Mouse (Mus musculus): Measurements from ENCODE around the gene Abcb9.

Gene Abcb9

DNA sequence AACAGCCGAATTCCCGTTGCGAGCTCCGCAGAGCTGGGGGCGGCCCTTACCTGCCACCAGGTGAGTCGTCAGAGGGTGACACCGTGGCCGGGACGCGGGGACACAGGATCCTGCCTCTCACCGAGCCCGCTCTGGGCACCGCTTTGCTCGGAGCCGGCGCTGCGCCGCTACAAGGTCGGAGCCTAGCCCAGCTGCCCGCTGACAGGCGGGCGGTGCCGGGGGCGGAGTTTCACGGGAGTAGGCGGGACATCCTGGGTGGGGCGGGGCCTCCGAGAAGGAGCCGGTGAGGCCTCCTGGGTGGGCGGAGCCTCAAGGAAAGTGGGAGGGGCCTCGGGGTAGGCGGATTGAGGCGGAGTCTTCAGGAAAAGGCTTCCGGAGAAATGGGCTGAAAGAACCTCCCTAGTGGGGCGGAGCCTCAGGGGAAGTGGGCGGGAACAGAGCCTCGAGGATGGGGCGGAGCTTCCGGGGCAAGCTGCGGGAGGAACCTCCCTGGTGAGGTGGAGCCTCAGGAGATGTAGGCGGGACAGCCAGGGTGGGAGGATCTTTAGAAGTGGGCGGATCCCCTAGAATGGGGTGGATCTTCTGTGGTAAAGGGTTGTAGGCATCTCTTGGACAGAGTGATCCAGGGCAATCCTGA lies at the start of gene Abcb9:
Abcb9 (minus strand) TSS at position 203 of the 637 bp plus-strand sequence.
- DNase-seq: peak; percentile 94 to 95

- peak in 1 of 2 experiments; percentile 57 for DNase-seq
Measured at GRCm38 (mm10) chr5:124138066-124138465, 42.5 kb upstream of the Abcb9 start.

- no peak for DNase-seq
Measured at GRCm38 (mm10) chr5:124134261-124134660, 38.7 kb upstream of the Abcb9 start.

DNA sequence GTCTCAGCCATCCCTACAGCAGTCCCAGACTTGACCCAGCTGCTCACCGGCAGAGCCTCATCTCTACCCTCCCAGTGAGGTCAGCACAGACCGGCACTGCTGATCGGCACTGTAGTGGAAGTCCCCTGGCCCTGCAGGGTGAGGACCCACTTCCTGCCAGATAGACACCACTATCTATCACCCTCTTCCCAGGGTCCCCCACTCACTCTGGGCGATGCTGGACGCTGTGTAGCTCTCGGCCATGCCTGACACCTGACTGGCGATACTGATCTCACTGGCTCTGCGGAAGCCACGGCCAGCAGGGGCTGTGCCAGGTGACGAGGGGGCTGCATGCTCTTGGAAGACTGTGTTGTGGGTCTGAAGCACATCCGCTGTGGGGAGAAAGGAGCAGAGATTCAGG lies 29.5 kb upstream of the Abcb9 start:
- DNase-seq: no peak

GRCm38 (mm10) chr5:124122357-124122756 lies 26.8 kb upstream of the Abcb9 start:
- no peak for DNase-seq

GRCm38 (mm10) chr5:124119204-124119603 lies 23.6 kb upstream of the Abcb9 start:
- DNase-seq: no peak

GRCm38 (mm10) chr5:124115990-124116845 lies 20.6 kb upstream of the Abcb9 start, which contains the start of gene Arl6ip4:
TSS of gene Arl6ip4 (plus strand) at chr5:124116089.
- peak; percentile 85 to 91 for DNase-seq

DNA sequence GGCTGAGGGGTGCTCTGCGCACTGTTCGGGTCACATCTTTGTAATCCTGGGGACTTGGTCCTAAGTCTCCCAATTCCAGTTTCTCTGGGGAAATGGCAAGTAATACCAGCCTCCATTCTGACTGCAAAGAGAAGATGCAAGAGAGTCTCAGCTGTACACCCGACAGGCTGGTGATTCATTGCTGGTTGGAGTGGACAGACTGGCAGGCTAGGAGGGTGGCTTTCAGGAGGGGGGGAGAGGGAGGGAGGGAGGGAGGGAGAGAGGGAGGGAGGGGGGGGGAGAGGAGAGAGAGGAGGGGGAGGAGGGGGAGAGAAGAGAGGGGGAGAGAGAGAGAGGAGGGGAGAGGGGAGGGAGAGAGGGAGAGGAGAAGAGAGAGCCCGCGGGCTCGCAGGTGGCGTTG lies 19.9 kb upstream of the Abcb9 start:
- DNase-seq: no peak

- DNase-seq: no peak
Measured at GRCm38 (mm10) chr5:124114276-124115025, 18.9 kb upstream of the Abcb9 start.

- peak; percentile 77 to 79 for DNase-seq
Measured at GRCm38 (mm10) chr5:124113030-124113429, 17.4 kb upstream of the Abcb9 start.

- DNase-seq: peak; percentile 68 to 74
Measured at GRCm38 (mm10) chr5:124112531-124112930, 16.9 kb upstream of the Abcb9 start.

GRCm38 (mm10) chr5:124111742-124112497 lies 16.3 kb upstream of the Abcb9 start, which contains the start of gene Ogfod2:
TSS of gene Ogfod2 (plus strand) at chr5:124112297.
- peak; percentile 98 to 99 for DNase-seq

- peak; percentile 63 to 79 for DNase-seq
Measured at GRCm38 (mm10) chr5:124111077-124111741, 15.6 kb upstream of the Abcb9 start.

GRCm38 (mm10) chr5:124103552-124103951 lies 8.0 kb upstream of the Abcb9 start:
- no peak for DNase-seq

DNA sequence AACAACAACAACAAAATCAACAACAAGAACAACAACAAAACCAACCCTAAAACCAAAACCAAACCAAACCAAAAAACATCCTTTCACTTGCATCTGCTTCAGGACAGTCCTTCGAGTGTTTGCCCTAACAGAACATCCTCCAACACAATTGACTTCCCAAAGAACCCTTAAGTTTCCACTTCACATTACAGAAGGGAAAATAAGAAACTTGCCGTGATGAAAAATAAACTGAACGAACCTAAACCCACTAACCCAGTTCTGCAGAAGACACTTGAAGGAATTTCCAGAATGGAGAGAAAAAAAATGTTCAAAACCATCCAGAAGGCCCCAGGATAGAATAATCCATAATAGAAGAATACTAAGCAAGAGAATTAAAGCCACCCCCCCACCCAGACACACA lies 7.4 kb upstream of the Abcb9 start:
- DNase-seq: no peak

GRCm38 (mm10) chr5:124102326-124102725 lies 6.7 kb upstream of the Abcb9 start:
- no peak for DNase-seq

- DNase-seq: no peak
Measured at GRCm38 (mm10) chr5:124100128-124101044, 4.8 kb upstream of the Abcb9 start.

- no peak for DNase-seq
Measured at GRCm38 (mm10) chr5:124098923-124099322, 3.3 kb upstream of the Abcb9 start.

DNA sequence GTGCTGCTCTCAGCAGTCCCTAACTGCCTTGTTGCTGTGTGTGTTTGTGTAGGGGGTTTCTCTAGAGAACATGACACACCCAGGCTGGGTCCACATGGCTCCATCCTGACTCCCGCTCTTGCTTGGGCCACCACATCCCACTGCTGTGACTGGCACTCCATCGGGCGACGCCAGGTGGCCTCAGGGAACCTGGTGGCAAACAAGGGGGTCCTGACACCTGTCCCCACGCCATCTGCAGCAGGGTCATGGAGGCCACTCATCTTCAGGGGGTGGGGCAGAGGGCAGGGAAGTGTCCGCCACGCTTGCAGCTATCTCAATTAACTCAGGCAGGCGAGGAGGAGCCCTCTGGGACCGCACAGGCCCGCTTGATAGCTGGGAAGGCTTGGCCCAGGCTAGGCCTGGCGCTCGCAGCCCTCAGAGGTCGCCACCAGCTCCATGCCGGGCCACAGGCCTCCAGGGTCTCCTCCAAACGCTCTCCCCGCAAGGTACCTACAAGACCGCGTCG lies 469 bp downstream of the Abcb9 start:
- peak in 1 of 2 experiments; percentile 24 for DNase-seq

DNA sequence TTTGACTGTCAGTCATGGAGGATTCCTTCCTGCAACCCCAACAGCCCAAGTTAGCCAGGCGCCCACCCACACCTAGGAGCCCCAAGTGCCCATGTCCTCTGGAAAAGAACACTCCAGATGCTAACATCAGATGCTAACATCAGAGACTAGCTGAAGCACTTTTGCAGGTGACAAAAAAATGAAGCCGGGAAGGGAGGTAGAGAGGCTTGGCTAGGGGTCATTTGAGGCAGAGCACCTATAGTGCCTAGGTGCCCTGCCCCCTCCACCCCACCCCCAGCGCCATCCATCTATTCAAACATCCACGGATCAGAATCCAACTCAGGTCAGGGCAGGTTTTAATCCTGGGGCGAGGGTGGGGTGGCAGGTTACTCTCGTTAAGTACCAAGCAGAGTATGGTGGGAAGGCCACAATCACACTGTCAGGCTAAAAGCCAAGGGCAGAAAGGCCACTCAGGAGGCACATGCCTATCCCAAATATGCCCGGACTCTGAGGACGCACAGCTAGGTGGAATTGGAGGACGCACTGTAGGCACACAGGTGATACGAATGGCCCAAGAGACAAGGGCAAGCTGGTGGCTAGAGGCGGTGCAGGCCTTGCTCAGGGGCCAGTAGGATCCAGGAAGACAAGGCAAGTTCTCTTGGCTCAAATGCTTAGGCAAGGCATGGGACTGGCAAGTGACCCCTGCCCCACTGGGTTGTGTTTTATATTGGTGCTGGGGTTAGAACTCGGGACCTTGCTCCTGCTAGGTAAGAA lies 1.6 kb downstream of the Abcb9 start:
- peak in 1 of 2 experiments; percentile 5 for DNase-seq

Data from cerebellum, postnatal 10 days (tissue).